8 mouse cellular contexts compared by ENCODE assay signal in the genomic region with DNA sequence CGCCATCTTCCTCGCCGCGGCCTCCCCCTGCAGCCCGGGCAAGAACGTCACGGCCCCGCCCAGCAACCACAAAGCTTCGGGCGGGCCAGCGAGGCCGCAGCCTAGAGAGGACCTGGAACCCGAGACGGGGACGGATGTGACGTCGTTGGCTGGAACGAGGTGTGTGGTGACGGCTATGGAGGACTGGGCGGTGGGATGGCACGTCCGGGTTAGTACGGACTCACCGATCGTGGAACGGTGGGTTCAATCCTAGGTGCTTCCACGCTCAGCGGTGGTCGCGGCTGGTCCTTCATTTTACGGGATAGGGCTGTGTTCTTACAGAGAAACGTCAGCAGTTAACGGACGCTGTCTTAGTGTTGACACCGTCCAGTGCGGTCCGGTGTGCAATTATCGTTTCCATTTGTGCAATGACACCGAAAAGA. TPM values are rescaled to one million over a fixed set of nuclear protein-coding genes. Genes with fewer than 3 reads are reported as not detected.
DNase-seq lines count a peak whose midpoint lies in the region; ATAC-seq lines count a peak whose summit lies in the region.

Gene Pcnp, minus strand, starts transcription at position 79 of the 422 bp plus-strand sequence.

- intact Hi-C loops in gastrocnemius, postnatal 14 days (cut with DNase I; ENCODE audit: low total_unique reads): no loop called here
- intact Hi-C loops in left cerebral cortex, postnatal 10 days (cut with DNase I): loop anchor here (5.0 to 10.0 kb wide), 2 partner anchors 38 to 55 kb away; partner anchors contain the start of gene Zbtb11

- peak; percentile 98 to 99 for DNase-seq in adrenal gland, adult (ENCODE audit: inconsistent age in 2 of 2, low spot score in 1 of 2)
- peak; percentile 99 for DNase-seq in embryo, embryonic 10.5 days (ENCODE audit: low spot score)
- peak; percentile 99 for DNase-seq in gastrocnemius, postnatal 14 days
- DNase-seq in left cerebral cortex, postnatal 10 days (ENCODE audit: extremely low spot score in 1 of 2, low spot score in 2 of 2): peak; percentile 97 to 98
- peak; percentile 98 for DNase-seq in right cerebral cortex, postnatal 25 days
- DNase-seq in urinary bladder, postnatal 4 days (ENCODE audit: low spot score in 2 of 2): peak; percentile 96 to 99

- ATAC-seq in inflammation-experienced regulatory T-cells, adult 6 months: peak; percentile 93
- peak; percentile 95 for ATAC-seq in megakaryocyte-erythroid progenitor cell, adult 5-6 weeks (replicated peaks; ENCODE audit: low FRiP score, low TSS enrichment, poor library complexity, severe bottlenecking)

RNA-seq across cellular contexts. Expression of gene Pcnp, which starts in this region (rescaled TPM):
- total RNA-seq in gastrocnemius, postnatal 14 days (2021): 10 to 100 TPM; 41.6 to 42.7 TPM
- polyA plus RNA-seq in inflammation-experienced regulatory T-cells, adult 6 months (2017; shearing (Covaris generic)): 100 to 1,000 TPM; 229 to 302 (median 268) TPM
- total RNA-seq in left cerebral cortex, postnatal 10 days (2021): 100 to 1,000 TPM; 140 to 144 TPM
- total RNA-seq in megakaryocyte-erythroid progenitor cell, adult 5-6 weeks (2014; fragmentation: Nextera tagmentation): 124 TPM in 2 replicates
- 128 and 165 TPM in 2 replicates for total RNA-seq in megakaryocyte-erythroid progenitor cell, adult 5-6 weeks (2017)

Comparison
In these comparisons a context has a peak if more than half of its experiments do, and no peak if none do; other contexts are left out.
1. Peak in every context shown above with its lines: DNase-seq and ATAC-seq.